Mouse (Mus musculus) retina, postnatal 7 days (tissue): Measurements from ENCODE around the gene Actr5.

Source experiments
- DNase-seq: peaks from one replicate; pipeline ENCODE4 v3.0.0-alpha.2; 2012; ENCODE audit warnings: low read depth, low spot score

Gene Actr5

GRCm38 (mm10) chr2:158687804-158688241 is 63.1 kb downstream of the Actr5 start:
- no peak for DNase-seq
